ENCODE assay signal across 15 mouse cellular contexts in genomic region chrX:22849522-22850495, GRCm38 (mm10).
DNase-seq lines count a peak whose midpoint lies in the region; ATAC-seq lines count a peak whose summit lies in the region.
"Had no signal": no experiment of that assay in that cellular context is flagged by ENCODE, and none has a peak within 500 bp of the region (broad histone marks: within the 10 kb centered on the region; RNA-seq: fewer than 3 reads in every experiment).

No protein-coding gene starts in this region.

- WGBS in hindbrain, embryonic 13.5 days: 38% methylated on average over 9 of the region's 9 CpGs
- WGBS in midbrain, embryonic 15.5 days: 29% methylated on average over 9 of the region's 9 CpGs

- peak; percentile 17 for DNase-seq in right cerebral cortex, postnatal 10 days (ENCODE audit: low spot score in 2 of 2)
- no peak for DNase-seq in right cerebral cortex, postnatal 14 days
- no peak for DNase-seq in adrenal gland, adult (ENCODE audit: inconsistent age in 2 of 2, low spot score in 1 of 2)
- DNase-seq in spleen, postnatal 36 days (ENCODE audit: low spot score in 2 of 2): no peak
- no peak for DNase-seq in spleen, adult 12 weeks (ENCODE audit: low spot score)
- DNase-seq: cerebellum, adult 9-10 months; heart, adult 2 months; heart, postnatal 36 days; kidney, adult 2 months; left cerebral cortex, postnatal 4 days; liver, embryonic 13.5 days had no signal

- H3K27ac ChIP-seq in hindbrain, embryonic 13.5 days: peak overlapping the region; percentile 80
- peak overlapping the region; percentile 60 for H3K27ac ChIP-seq in midbrain, embryonic 15.5 days
- H3K27ac ChIP-seq: heart, adult 2 months; layer of hippocampus, adult 2 months; liver, embryonic 13.5 days had no signal

- no peak overlapping the region for H3K4me2 ChIP-seq in hindbrain, embryonic 13.5 days
- no peak overlapping the region for H3K4me2 ChIP-seq in midbrain, embryonic 15.5 days
- H3K4me2 ChIP-seq: liver, embryonic 13.5 days had no signal

- no peaks in the 10 kb centered on the region for H3K36me3 ChIP-seq in hindbrain, embryonic 13.5 days
- no peaks in the 10 kb centered on the region for H3K36me3 ChIP-seq in midbrain, embryonic 15.5 days (replicated peaks)
- H3K36me3 ChIP-seq: G1E; liver, embryonic 13.5 days had no signal

- ATAC-seq in hindbrain, embryonic 13.5 days (ENCODE audit: low FRiP score): peak; percentile 86
- ATAC-seq in midbrain, embryonic 15.5 days (replicated peaks): peak; percentile 91

- H3K4me3 ChIP-seq in hindbrain, embryonic 13.5 days: no peak overlapping the region
- no peak overlapping the region for H3K4me3 ChIP-seq in midbrain, embryonic 15.5 days
- H3K4me3 ChIP-seq: heart, adult 2 months; layer of hippocampus, adult 2 months; liver, embryonic 13.5 days had no signal

- H3K9ac ChIP-seq in hindbrain, embryonic 13.5 days: no peak overlapping the region
- H3K9ac ChIP-seq in midbrain, embryonic 15.5 days: no peak overlapping the region
- H3K9ac ChIP-seq: liver, embryonic 13.5 days had no signal

- H3K9me3 ChIP-seq in hindbrain, embryonic 13.5 days: no peaks in the 10 kb centered on the region
- no peaks in the 10 kb centered on the region for H3K9me3 ChIP-seq in midbrain, embryonic 15.5 days
- H3K9me3 ChIP-seq: G1E; liver, embryonic 13.5 days had no signal

- no peaks in the 10 kb centered on the region for H3K27me3 ChIP-seq in hindbrain, embryonic 13.5 days
- H3K27me3 ChIP-seq in midbrain, embryonic 15.5 days (replicated peaks): no peaks in the 10 kb centered on the region
- H3K27me3 ChIP-seq: liver, embryonic 13.5 days had no signal

- peaks cover 5% of the 10 kb centered on the region; the same call in 1 of the 2 replicates for H3K4me1 ChIP-seq in hindbrain, embryonic 13.5 days (replicated peaks)
- no peaks in the 10 kb centered on the region for H3K4me1 ChIP-seq in midbrain, embryonic 15.5 days
- H3K4me1 ChIP-seq: liver, embryonic 13.5 days had no signal

Comparison
In these comparisons a context has a peak if more than half of its experiments do, and no peak if none do; other contexts are left out.
1. DNase-seq: peak in right cerebral cortex, postnatal 10 days (2 of 2); none in right cerebral cortex, postnatal 14 days (single experiment), adrenal gland, adult (0 of 2), spleen, postnatal 36 days (0 of 2) and spleen, adult 12 weeks (single experiment).